In genomic region chr14:57034926-57035498, GRCm38 (mm10) we compare ENCODE assay signal across 25 mouse cellular contexts. TPM values are rescaled to one million over a fixed set of nuclear protein-coding genes. Genes with fewer than 3 reads are reported as not detected.
A peak's percentile ranks its signal among the peaks of the same experiment; 100 is the strongest.
DNase-seq lines count a peak whose midpoint lies in the region; ATAC-seq and TF ChIP-seq lines count a peak whose summit lies in the region.
"Had no signal": no experiment of that assay in that cellular context is flagged by ENCODE, and none has a peak within 500 bp of the region (broad histone marks: within the 10 kb centered on the region; RNA-seq: fewer than 3 reads in every experiment).

No protein-coding gene starts in this region.

- TF ChIP-seq EP300 in heart, adult 2 months (IDR thresholded peaks at IDR 0.05; ENCODE audit: insufficient read depth, low read depth, low read length) = no peak

- no peaks in the 10 kb centered on the region for H3K36me3 ChIP-seq in heart, adult 2 months (ENCODE audit: control insufficient read depth, insufficient read depth, low read length)
- H3K36me3 ChIP-seq in heart, embryonic 12.5 days = 0 out of 2 replicates have a peak, but pooled peaks cover 3% of the 10 kb centered on the region
- H3K36me3 ChIP-seq: forebrain, embryonic 12.5 days; hindbrain, embryonic 10.5 days; lung, embryonic 15.5 days; midbrain, embryonic 13.5 days had no signal

- peak overlapping the region; percentile 25 for H3K4me3 ChIP-seq in heart, adult 2 months
- no peak overlapping the region for H3K4me3 ChIP-seq in heart, embryonic 12.5 days
- H3K4me3 ChIP-seq: forebrain, embryonic 12.5 days; hindbrain, embryonic 10.5 days; lung, embryonic 15.5 days; midbrain, embryonic 13.5 days had no signal

- no peaks in the 10 kb centered on the region for H3K27me3 ChIP-seq in heart, adult 2 months (ENCODE audit: control insufficient read depth, insufficient read depth, low read length)
- H3K27me3 ChIP-seq in heart, embryonic 12.5 days (replicated peaks) = peaks cover 4% of the 10 kb centered on the region; the same call in 1 of the 2 replicates
- H3K27me3 ChIP-seq: CH12.LX; forebrain, embryonic 12.5 days; lung, embryonic 15.5 days; midbrain, embryonic 13.5 days had no signal

- WGBS in heart, adult 2 months = 36% methylated on average over 6 of the region's 6 CpGs
- WGBS in heart, embryonic 12.5 days = 48% methylated on average over 6 of the region's 6 CpGs

- peaks cover 1% of the 10 kb centered on the region; the same call in 1 of the 2 replicates for H3K4me1 ChIP-seq in heart, adult 2 months (ENCODE audit: control insufficient read depth, insufficient read depth, low read length)
- H3K4me1 ChIP-seq in heart, embryonic 12.5 days (replicated peaks) = peaks cover 21% of the 10 kb centered on the region
- H3K4me1 ChIP-seq: forebrain, embryonic 12.5 days; hindbrain, embryonic 10.5 days; midbrain, embryonic 13.5 days had no signal

- no peaks in the 10 kb centered on the region for H3K79me2 ChIP-seq in heart, adult 2 months (replicated peaks; ENCODE audit: control insufficient read depth, insufficient read depth, low read length)

- H3K9me3 ChIP-seq in heart, embryonic 12.5 days (replicated peaks) = no peaks in the 10 kb centered on the region
- H3K9me3 ChIP-seq: forebrain, embryonic 12.5 days; hindbrain, embryonic 10.5 days; lung, embryonic 15.5 days; midbrain, embryonic 13.5 days had no signal

- H3K9ac ChIP-seq in heart, adult 2 months (ENCODE audit: low read depth, low read length) = 0 out of 2 replicates have a peak overlapping the region, but pooled peaks have one; percentile 5
- no peak overlapping the region for H3K9ac ChIP-seq in heart, embryonic 12.5 days
- H3K9ac ChIP-seq: forebrain, embryonic 12.5 days; lung, embryonic 15.5 days; midbrain, embryonic 13.5 days had no signal

- intact Hi-C loops in heart, postnatal 25 days (cut with DNase I) = no loop called here
- intact Hi-C loops in heart, adult 2 months (cut with DNase I) = no loop called here
- intact Hi-C loops in heart, postnatal 14 days (cut with DNase I) = no loop called here

- TF ChIP-seq POLR2A in heart, adult 2 months (IDR thresholded peaks at IDR 0.05; ENCODE audit: insufficient read depth, low read depth, low read length) = peak; percentile 76

- H3K27ac ChIP-seq in heart, adult 2 months = peak overlapping the region; percentile 81
- peak overlapping the region; percentile 69 for H3K27ac ChIP-seq in heart, embryonic 12.5 days (ENCODE audit: poor library complexity, severe bottlenecking)
- H3K27ac ChIP-seq: forebrain, embryonic 12.5 days; hindbrain, embryonic 10.5 days; hindbrain, postnatal 0 days; lung, embryonic 15.5 days; midbrain, embryonic 13.5 days had no signal

- no peak for TF ChIP-seq CTCF in heart, adult 2 months (IDR thresholded peaks at IDR 0.05)

- 0 out of 2 replicates have a peak overlapping the region, but pooled peaks have one; percentile 31 for H3K4me2 ChIP-seq in heart, embryonic 12.5 days
- H3K4me2 ChIP-seq: forebrain, embryonic 12.5 days; liver, embryonic 11.5 days; lung, embryonic 15.5 days; midbrain, embryonic 13.5 days had no signal

- DNase-seq in heart, adult 18-20 months = peak; percentile 47 to 53
- no peak for DNase-seq in heart, postnatal 25 days (ENCODE audit: low spot score)
- DNase-seq in heart, adult 2 months = peak; percentile 35 to 44
- peak; percentile 31 to 41 for DNase-seq in heart, postnatal 14 days
- DNase-seq in layer of hippocampus, postnatal 25 days (ENCODE audit: extremely low spot score in 1 of 2, low spot score in 1 of 2) = no peak
- DNase-seq: adrenal gland, postnatal 14 days; cerebellum, adult 18-20 months; cerebellum, postnatal 36 days; gastrocnemius, postnatal 10 days; kidney, postnatal 14 days; right cerebral cortex, postnatal 14 days had no signal

- no peak for ATAC-seq in heart, embryonic 12.5 days (ENCODE audit: insufficient number of reproducible peaks, low FRiP score)
- no peak for ATAC-seq in erythroblast, adult 5-6 weeks (replicated peaks; ENCODE audit: low FRiP score, poor library complexity, severe bottlenecking)
- ATAC-seq: hindbrain, postnatal 0 days; intestine, postnatal 0 days; midbrain, embryonic 13.5 days had no signal

RNA-seq across cellular contexts. Expression of gene Gja3, which starts 22.9 kb away (rescaled TPM):
- 10 to 100 TPM; 19.5 to 20.6 TPM for total RNA-seq in heart, adult 18-20 months (2021)
- total RNA-seq in heart, postnatal 25 days (2021) = 10 to 100 TPM; 18.4 to 19.5 TPM
- 10 to 100 TPM; 18.0 to 22.4 TPM for total RNA-seq in heart, adult 2 months (2021)
- 25.0 and 27.6 TPM in 2 replicates for polyA plus RNA-seq in heart, adult 2 months (2012; rRNA removed)
- polyA plus RNA-seq in heart, embryonic 12.5 days (2016; fragmentation: Nextera tagmentation; extraction: Ambion mirVana) = 13.3 and 15.3 TPM in 2 replicates
- total RNA-seq in heart, postnatal 14 days (2021) = 10 to 100 TPM; 19.2 to 21.5 TPM
- total RNA-seq in layer of hippocampus, postnatal 25 days (2021) = under 1 TPM; 0.47 to 0.49 TPM
- not detected in 2 replicates for total RNA-seq in erythroblast, adult 5-6 weeks (2015; ENCODE audit: low replicate concordance)
- 0.42 TPM in 1 of 2 replicates, not detected in the other for total RNA-seq in erythroblast, adult 5-6 weeks (2017; ENCODE audit: low replicate concordance)
- total RNA-seq: adrenal gland, postnatal 14 days; CH12.LX; megakaryocyte, adult 5-6 weeks; MEL; neutrophil, adult 5-6 weeks had no signal
- polyA plus RNA-seq: hindbrain, embryonic 10.5 days; urinary bladder, adult 2 months had no signal

Comparison
In these comparisons a context has a peak if more than half of its experiments do, and no peak if none do; other contexts are left out.
1. DNase-seq: peak in heart, adult 18-20 months (2 of 2), heart, adult 2 months (2 of 2) and heart, postnatal 14 days (2 of 2); none in heart, postnatal 25 days (single experiment) and layer of hippocampus, postnatal 25 days (0 of 2).
2. RNA of gene Gja3, which starts 22.9 kb away (total RNA-seq): 18.0 to 22.4 TPM in heart, adult 2 months, 19.2 to 21.5 TPM in heart, postnatal 14 days, 19.5 to 20.6 TPM in heart, adult 18-20 months and 18.4 to 19.5 TPM in heart, postnatal 25 days; 0.47 to 0.49 TPM in layer of hippocampus, postnatal 25 days and 0.42 TPM in erythroblast, adult 5-6 weeks; every median in the first group is over 10 times any median in the second.